Mouse (Mus musculus): ENCODE measurements around the gene Tmem14c. TPM values are rescaled to one million over a fixed set of nuclear protein-coding genes. Genes with fewer than 3 reads are reported as not detected.

The Tmem14c gene
- total and polyA plus RNA-seq, 3 experiments = 140 to 183 (median 178) TPM

DNA sequence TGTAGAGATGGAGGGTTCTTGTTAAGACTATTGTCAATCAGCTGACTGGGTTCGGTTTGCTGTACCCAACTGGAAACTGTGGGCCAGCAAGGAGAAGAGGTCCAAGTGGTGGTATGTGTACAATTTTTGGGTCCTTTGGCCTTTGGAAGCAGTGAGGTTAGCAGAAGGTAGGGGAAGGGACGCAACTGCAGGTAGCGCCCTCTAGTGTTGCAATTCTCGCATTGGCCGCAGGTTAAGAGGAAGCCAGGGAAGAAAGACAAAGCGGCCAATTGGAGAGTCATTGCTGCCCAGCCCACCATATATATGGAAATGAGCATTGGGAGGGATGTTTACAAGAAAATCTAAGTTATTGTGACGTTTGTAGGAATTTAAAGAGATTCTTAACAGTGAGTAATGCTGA is 38.5 kb upstream of the Tmem14c start:
- no peaks in the 10 kb centered on the region for H3K36me3 ChIP-seq (replicated peaks in 1 of 2; ENCODE audit: control insufficient read depth in 1 of 2, insufficient read depth in 1 of 2, low read length in 1 of 2)
- no peak for TF ChIP-seq UBTF (IDR thresholded peaks at IDR 0.05; ENCODE audit: low read depth, low read length)
- peak; percentile 47 for TF ChIP-seq RAD21 (IDR thresholded peaks at IDR 0.05; ENCODE audit: low read depth, low read length)
- TF ChIP-seq SMC3 (IDR thresholded peaks at IDR 0.05; ENCODE audit: low read depth, low read length) = peak; percentile 76
- TF ChIP-seq MXI1 (IDR thresholded peaks at IDR 0.05; ENCODE audit: low read depth, low read length) = no peak
- TF ChIP-seq RCOR1 (conservative IDR thresholded peaks at IDR 0.05; ENCODE audit: low read depth, low read length) = no peak
- no peak for TF ChIP-seq ZMIZ1 (IDR thresholded peaks at IDR 0.05; ENCODE audit: low read depth, low read length)
- TF ChIP-seq CTCF (conservative IDR thresholded peaks at IDR 0.05 in 1 of 2, IDR thresholded peaks at IDR 0.05 in 1 of 2; ENCODE audit: low read depth in 2 of 2, low read length in 2 of 2) = peak; percentile 73 to 82
- no peak for TF ChIP-seq E2F4 (IDR thresholded peaks at IDR 0.05; ENCODE audit: insufficient replicate concordance, low read depth, low read length)
- in situ Hi-C loops (cut with MboI; ENCODE audit: low pct_ligation_motif_present, low pct_unique_long_range_greater_than_20kb, low sequenced_read_pairs) (loop anchor here (10.0 kb wide), 1 partner anchor 133 kb away; no protein-coding TSS in a partner anchor), dilution Hi-C loops (cut with MboI; ENCODE audit: extremely low pct_ligation_motif_present, extremely low pct_unique_long_range_greater_than_20kb, low sequenced_read_pairs) (no loop called here)
- no peaks in the 10 kb centered on the region for H3K9me3 ChIP-seq (replicated peaks; ENCODE audit: low read length)
- peak; percentile 71 for DNase-seq (ENCODE audit: extremely low read depth)
- no peaks in the 10 kb centered on the region for H3K27me3 ChIP-seq (replicated peaks)
- H3K4me3 ChIP-seq (replicated peaks in 1 of 3; ENCODE audit: low read depth in 2 of 3, low read length in 2 of 3, poor library complexity in 1 of 3) = no peak overlapping the region
- H3K9ac ChIP-seq (ENCODE audit: insufficient read depth, low read depth) = no peak overlapping the region
- no peak overlapping the region for H3K4me2 ChIP-seq (ENCODE audit: insufficient read depth, low read depth, poor library complexity, severe bottlenecking)
- no peaks in the 10 kb centered on the region for H3K79me2 ChIP-seq (replicated peaks; ENCODE audit: control insufficient read depth, extremely low read depth, insufficient read depth, poor library complexity, severe bottlenecking)
- no peak overlapping the region for H3K27ac ChIP-seq (ENCODE audit: insufficient read depth, low read depth)
- peaks cover 0 to 10% of the 10 kb centered on the region in 2 experiments; a peak in 2 of 4 replicates for H3K4me1 ChIP-seq (ENCODE audit: control insufficient read depth in 1 of 2, insufficient read depth in 2 of 2)

DNA sequence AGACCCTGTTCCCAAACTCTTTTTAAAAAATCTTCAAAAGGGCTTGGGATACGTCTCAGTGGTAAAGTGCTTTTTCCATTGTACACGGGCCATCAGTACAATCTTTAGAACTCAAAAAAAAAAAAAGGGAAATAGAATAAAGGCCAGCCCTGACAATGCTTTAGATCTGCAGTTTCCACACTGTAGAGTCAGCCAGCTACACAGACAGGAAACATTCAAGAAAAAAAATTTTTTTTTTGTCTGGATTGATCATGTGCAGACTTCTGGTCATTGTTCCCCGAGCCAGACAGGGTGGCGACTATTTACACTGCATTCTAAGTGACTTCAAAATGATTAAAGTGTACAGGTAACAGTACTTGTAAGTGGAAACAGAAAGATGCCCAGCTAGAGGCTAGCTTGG is 37.4 kb upstream of the Tmem14c start:
- Histone ChIP-seq H3K27me3 (replicated peaks) (no peaks in the 10 kb centered on the region), H3K9me3 (replicated peaks; ENCODE audit: low read length) (no peaks in the 10 kb centered on the region), H3K9ac (ENCODE audit: insufficient read depth, low read depth) (no peak overlapping the region), H3K27ac (ENCODE audit: insufficient read depth, low read depth) (no peak overlapping the region), H3K4me2 (ENCODE audit: insufficient read depth, low read depth, poor library complexity, severe bottlenecking) (no peak overlapping the region; the same call in 1 of the 2 replicates), H3K79me2 (replicated peaks; ENCODE audit: control insufficient read depth, extremely low read depth, insufficient read depth, poor library complexity, severe bottlenecking) (no peaks in the 10 kb centered on the region), H3K4me1 (ENCODE audit: control insufficient read depth in 1 of 2, insufficient read depth in 2 of 2) (peaks cover 0 to 10% of the 10 kb centered on the region in 2 experiments; a peak in 2 of 4 replicates), H3K36me3 (replicated peaks in 1 of 2; ENCODE audit: control insufficient read depth in 1 of 2, insufficient read depth in 1 of 2, low read length in 1 of 2) (no peaks in the 10 kb centered on the region), H3K4me3 (replicated peaks in 1 of 3; ENCODE audit: low read depth in 2 of 3, low read length in 2 of 3, poor library complexity in 1 of 3) (no peak overlapping the region)
- dilution Hi-C loops (cut with MboI; ENCODE audit: extremely low pct_ligation_motif_present, extremely low pct_unique_long_range_greater_than_20kb, low sequenced_read_pairs) = no loop called here
- no peak for DNase-seq (ENCODE audit: extremely low read depth)
- TF ChIP-seq E2F4 (IDR thresholded peaks at IDR 0.05; ENCODE audit: insufficient replicate concordance, low read depth, low read length) = no peak
- TF ChIP-seq HCFC1 (IDR thresholded peaks at IDR 0.05; ENCODE audit: low read depth, low read length) = no peak
- no peak for TF ChIP-seq MXI1 (IDR thresholded peaks at IDR 0.05; ENCODE audit: low read depth, low read length)
- in situ Hi-C loops (cut with MboI; ENCODE audit: low pct_ligation_motif_present, low pct_unique_long_range_greater_than_20kb, low sequenced_read_pairs) = loop anchor here (10.0 kb wide), 1 partner anchor 134 kb away; no protein-coding TSS in a partner anchor

DNA sequence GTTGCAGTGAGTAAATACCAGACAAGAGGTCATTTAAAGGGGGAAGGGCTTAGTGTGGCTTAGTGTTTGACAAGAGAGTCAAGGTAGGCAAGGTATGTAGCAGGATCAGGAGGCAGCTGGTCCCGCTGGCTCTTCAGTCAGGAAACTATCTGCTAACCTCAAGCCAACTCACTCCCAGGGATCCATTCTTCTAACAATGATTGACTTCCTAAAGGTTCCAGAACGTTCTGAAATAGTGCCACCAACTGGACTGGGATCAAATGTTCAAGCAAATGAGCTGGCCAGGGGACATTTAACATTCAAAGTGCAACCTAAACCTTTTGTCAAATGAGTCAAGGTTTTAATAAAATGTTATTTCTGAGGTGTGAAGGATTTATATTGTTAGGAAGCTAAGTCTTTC is 36.8 kb upstream of the Tmem14c start:
- Histone ChIP-seq H3K27me3 (replicated peaks) (no peaks in the 10 kb centered on the region), H3K9ac (ENCODE audit: insufficient read depth, low read depth) (no peak overlapping the region), H3K27ac (ENCODE audit: insufficient read depth, low read depth) (no peak overlapping the region), H3K9me3 (replicated peaks; ENCODE audit: low read length) (no peaks in the 10 kb centered on the region), H3K4me1 (ENCODE audit: control insufficient read depth in 1 of 2, insufficient read depth in 2 of 2) (peaks cover 0 to 10% of the 10 kb centered on the region in 2 experiments; a peak in 2 of 4 replicates), H3K4me3 (replicated peaks in 1 of 3; ENCODE audit: low read depth in 2 of 3, low read length in 2 of 3, poor library complexity in 1 of 3) (no peak overlapping the region), H3K79me2 (replicated peaks; ENCODE audit: control insufficient read depth, extremely low read depth, insufficient read depth, poor library complexity, severe bottlenecking) (no peaks in the 10 kb centered on the region), H3K36me3 (replicated peaks in 1 of 2; ENCODE audit: control insufficient read depth in 1 of 2, insufficient read depth in 1 of 2, low read length in 1 of 2) (no peaks in the 10 kb centered on the region), H3K4me2 (ENCODE audit: insufficient read depth, low read depth, poor library complexity, severe bottlenecking) (no peak overlapping the region)
- no peak for TF ChIP-seq GABPA (IDR thresholded peaks at IDR 0.05; ENCODE audit: insufficient replicate concordance, low read depth, low read length)
- TF ChIP-seq TCF12 (IDR thresholded peaks at IDR 0.05; ENCODE audit: low read depth, low read length) = no peak
- TF ChIP-seq MAFK (IDR thresholded peaks at IDR 0.05; ENCODE audit: insufficient replicate concordance, low read length) = no peak
- TF ChIP-seq MEF2A (IDR thresholded peaks at IDR 0.05; ENCODE audit: borderline replicate concordance, low read depth, low read length) = no peak
- no peak for TF ChIP-seq UBTF (IDR thresholded peaks at IDR 0.05; ENCODE audit: low read depth, low read length)
- TF ChIP-seq ZKSCAN1 (IDR thresholded peaks at IDR 0.05; ENCODE audit: borderline replicate concordance, low read depth, low read length) = no peak
- no peak for TF ChIP-seq ZNF384 (IDR thresholded peaks at IDR 0.05; ENCODE audit: low read depth, low read length)
- no peak for TF ChIP-seq EP300 (IDR thresholded peaks at IDR 0.05; ENCODE audit: low read length)
- no peak for TF ChIP-seq SIN3A (IDR thresholded peaks at IDR 0.05; ENCODE audit: low read length)
- no peak for TF ChIP-seq MYC (IDR thresholded peaks at IDR 0.05; ENCODE audit: low read depth, low read length)
- in situ Hi-C loops (cut with MboI; ENCODE audit: low pct_ligation_motif_present, low pct_unique_long_range_greater_than_20kb, low sequenced_read_pairs) (loop anchor here (10.0 kb wide), 1 partner anchor 135 kb away; no protein-coding TSS in a partner anchor), dilution Hi-C loops (cut with MboI; ENCODE audit: extremely low pct_ligation_motif_present, extremely low pct_unique_long_range_greater_than_20kb, low sequenced_read_pairs) (no loop called here)
- DNase-seq (ENCODE audit: extremely low read depth) = no peak

Data from CH12.LX (cell line).